Mouse (Mus musculus) lung, embryonic 15.5 days (tissue): ENCODE measurements around the gene Nectin1. TPM values are rescaled to one million over a fixed set of nuclear protein-coding genes. Genes with fewer than 3 reads are reported as not detected.

ENCODE experiments used
- ATAC-seq: fragments of 200-750 bp; cut with Nextera tagmentation; 2 replicates; pipeline ENCODE4 v1.8.0; 2017; ENCODE audit warnings: moderate number of reproducible peaks, borderline replicate concordance; ENCODE audit not compliant: low FRiP score, low TSS enrichment; ENCODE audit errors: extremely low read depth
- H3K27ac ChIP-seq: fragments of 300-500 bp; sonication (generic); 2 replicates; pipeline ENCODE4 v1.5.1; 2015; ENCODE audit warnings: moderate library complexity, mild to moderate bottlenecking, inconsistent platforms
- H3K27me3 ChIP-seq: fragments of 300-500 bp; sonication (generic); 2 replicates; pipeline ENCODE4 v1.6.1; 2015; ENCODE audit warnings: inconsistent platforms
- H3K36me3 ChIP-seq: fragments of 300-500 bp; sonication (generic); 2 replicates; pipeline ENCODE4 v1.6.1; 2015; ENCODE audit warnings: inconsistent platforms
- H3K4me1 ChIP-seq: fragments of 300-500 bp; sonication (generic); 2 replicates; pipeline ENCODE4 v1.6.1; 2015; ENCODE audit warnings: inconsistent platforms
- H3K4me2 ChIP-seq: fragments of 300-500 bp; sonication (generic); 2 replicates; pipeline ENCODE4 v1.6.1; 2015; ENCODE audit warnings: inconsistent platforms, mild to moderate bottlenecking, moderate library complexity
- H3K4me3 ChIP-seq: fragments of 300-500 bp; sonication (generic); 2 replicates; pipeline ENCODE4 v1.5.1; 2015; ENCODE audit warnings: mild to moderate bottlenecking, inconsistent platforms
- H3K9ac ChIP-seq: fragments of 300-500 bp; sonication (generic); 2 replicates; pipeline ENCODE4 v1.6.1; 2015; ENCODE audit warnings: inconsistent platforms
- H3K9me3 ChIP-seq: fragments of 300-500 bp; sonication (generic); 2 replicates; pipeline ENCODE4 v1.6.1; 2016; ENCODE audit warnings: inconsistent platforms
- WGBS: fragments of 180-500 bp; shearing (Covaris S2); methylation state at CpG from one replicate; pipeline ENCODE4 v1.1.7; 2015; 5-methylcytosine and 5-hydroxymethylcytosine counted together
- polyA plus RNA-seq: library from polyadenylated mRNA; unstranded; fragments of >200 nt; fragmentation: Nextera tagmentation; extraction: Ambion mirVana; gene quantifications from 2 replicates; pipeline ENCODE4 v1.2.1, GENCODE M21; 2015

Nectin1 gene
- polyA plus RNA-seq, 1 experiment from 2014 or later, result 5.5 TPM

DNA sequence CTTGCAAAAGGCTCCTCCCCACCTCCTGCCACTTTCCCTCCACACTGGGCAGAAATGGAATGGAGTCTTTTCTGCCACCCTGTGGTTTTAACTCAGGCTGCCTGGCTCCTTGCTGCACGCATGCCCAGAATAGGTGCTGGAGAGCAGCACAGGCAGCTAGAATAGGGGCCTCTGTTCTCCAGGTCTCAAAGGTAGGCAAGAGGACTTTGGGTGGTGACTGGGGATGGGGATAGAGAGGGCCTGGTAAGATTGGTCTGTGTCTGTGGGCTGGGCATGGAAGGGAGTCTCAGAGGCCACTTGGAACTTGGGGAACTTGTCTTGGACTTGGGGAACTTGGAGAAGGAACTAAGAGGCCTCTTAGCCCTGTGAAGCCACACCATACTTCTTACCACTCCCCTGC is 27.3 kb downstream of the Nectin1 start:
- Histone ChIP-seq H3K4me3 (no peak overlapping the region), H3K9ac (no peak overlapping the region), H3K4me2 (no peak overlapping the region), H3K4me1 (no peaks in the 10 kb centered on the region), H3K27ac (no peak overlapping the region), H3K9me3 (no peaks in the 10 kb centered on the region), H3K36me3 (no peaks in the 10 kb centered on the region), H3K27me3 (no peaks in the 10 kb centered on the region)
- 92% methylated on average over 1 of the region's 1 CpGs for WGBS
- no peak for ATAC-seq

DNA sequence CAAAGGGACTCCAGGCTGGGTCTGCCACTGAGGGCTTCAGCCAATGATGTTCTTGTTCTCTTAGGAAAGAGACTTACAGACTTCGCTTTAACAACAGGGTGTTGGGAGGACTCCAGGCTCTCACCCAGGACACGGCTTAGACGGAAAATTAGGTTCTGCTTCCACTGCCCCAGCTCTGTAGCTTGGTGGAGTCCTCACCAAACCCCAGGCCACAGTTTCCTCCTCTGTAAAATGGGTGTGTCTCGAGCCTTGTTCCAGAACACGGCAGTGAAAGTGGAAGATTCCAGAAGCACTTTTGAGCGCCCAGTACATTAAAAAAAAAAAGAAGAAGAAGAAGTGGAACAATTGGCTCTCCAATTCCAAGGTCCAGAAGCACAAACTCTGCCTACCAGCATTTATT is 28.7 kb downstream of the Nectin1 start:
- WGBS, result 81% methylated on average over 6 of the region's 6 CpGs
- H3K27me3 ChIP-seq, result no peaks in the 10 kb centered on the region
- no peak for ATAC-seq

DNA sequence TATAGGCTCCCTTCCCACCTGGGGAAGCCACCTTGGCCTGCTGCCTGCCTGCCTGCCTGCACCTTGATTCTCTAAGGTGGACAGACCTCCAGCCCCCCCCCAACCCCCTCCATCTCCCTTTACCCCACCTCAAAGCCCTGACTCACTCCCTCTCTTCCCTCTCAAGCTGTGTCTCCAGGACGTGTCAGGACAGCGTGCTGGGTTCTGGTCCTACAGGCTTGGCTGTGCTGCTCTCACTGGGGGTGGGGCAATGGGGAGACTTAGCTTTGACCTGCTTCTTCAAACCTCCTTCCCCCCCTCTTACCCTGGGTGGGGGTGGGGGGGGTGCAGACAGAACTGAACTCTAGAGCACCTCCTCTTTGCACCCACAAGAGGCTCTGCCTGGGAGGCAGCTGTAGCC is 29.7 kb downstream of the Nectin1 start:
- H3K9ac ChIP-seq, result no peak overlapping the region
- no peak overlapping the region for H3K4me3 ChIP-seq
- no peaks in the 10 kb centered on the region for H3K9me3 ChIP-seq
- no peak for ATAC-seq
- no peaks in the 10 kb centered on the region for H3K27me3 ChIP-seq
- no peak overlapping the region for H3K4me2 ChIP-seq
- 59% methylated on average over 2 of the region's 2 CpGs for WGBS
- no peaks in the 10 kb centered on the region for H3K4me1 ChIP-seq
- no peaks in the 10 kb centered on the region for H3K36me3 ChIP-seq
- no peak overlapping the region for H3K27ac ChIP-seq

More for the DNA sequence above, 28.7 kb downstream of the Nectin1 start:
- Histone ChIP-seq H3K27ac (no peak overlapping the region), H3K36me3 (no peaks in the 10 kb centered on the region), H3K4me2 (no peak overlapping the region), H3K4me3 (no peak overlapping the region), H3K4me1 (no peaks in the 10 kb centered on the region), H3K9me3 (no peaks in the 10 kb centered on the region), H3K9ac (no peak overlapping the region)

DNA sequence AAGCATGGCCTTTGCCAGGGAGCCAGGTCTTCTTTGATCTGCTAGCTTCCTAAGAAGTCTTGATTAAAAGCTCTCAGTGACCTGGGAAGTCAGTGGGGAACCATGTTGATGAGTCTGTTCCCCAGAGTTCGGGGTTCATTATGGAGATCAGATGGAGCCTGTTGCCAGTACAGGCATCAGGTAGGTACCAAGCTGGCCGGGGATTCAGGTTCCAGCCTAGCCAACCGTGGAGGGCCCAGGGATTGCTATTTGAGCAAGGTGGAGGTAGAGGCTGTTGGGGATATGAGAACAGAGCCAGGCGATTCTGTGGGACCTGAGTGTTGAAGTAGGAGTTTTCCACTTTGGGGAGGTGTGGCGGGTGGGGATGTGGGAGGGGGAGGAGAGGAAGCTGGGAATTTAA is 30.6 kb downstream of the Nectin1 start:
- no peak overlapping the region for H3K4me3 ChIP-seq
- WGBS, result 76% methylated on average over 5 of the region's 5 CpGs
- no peak overlapping the region for H3K9ac ChIP-seq
- no peaks in the 10 kb centered on the region for H3K36me3 ChIP-seq
- no peaks in the 10 kb centered on the region for H3K27me3 ChIP-seq
- H3K9me3 ChIP-seq, result no peaks in the 10 kb centered on the region
- no peak overlapping the region for H3K27ac ChIP-seq
- H3K4me2 ChIP-seq, result no peak overlapping the region
- H3K4me1 ChIP-seq, result no peaks in the 10 kb centered on the region
- ATAC-seq, result no peak

DNA sequence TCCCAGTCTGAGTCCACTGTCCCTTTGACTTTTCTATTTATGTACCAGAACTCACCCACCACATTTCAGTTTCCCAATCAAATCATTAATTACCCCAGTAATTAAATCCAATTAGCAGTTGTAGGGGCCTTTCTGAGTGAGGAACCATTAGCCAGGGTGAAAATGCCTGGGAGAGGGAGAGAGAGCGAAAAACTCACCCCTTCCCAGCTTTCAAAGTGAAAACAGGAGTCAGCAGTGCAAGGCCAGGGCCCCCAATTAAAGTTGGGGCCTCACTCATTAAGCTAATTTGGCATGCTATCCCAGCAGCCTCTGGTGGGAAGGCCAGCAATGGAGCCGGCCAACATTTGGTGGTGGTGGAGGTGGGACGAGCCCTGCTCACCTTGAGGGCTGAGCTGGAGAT is 32.4 kb downstream of the Nectin1 start:
- no peak overlapping the region for H3K4me3 ChIP-seq
- 79% methylated on average over 3 of the region's 3 CpGs for WGBS

DNA sequence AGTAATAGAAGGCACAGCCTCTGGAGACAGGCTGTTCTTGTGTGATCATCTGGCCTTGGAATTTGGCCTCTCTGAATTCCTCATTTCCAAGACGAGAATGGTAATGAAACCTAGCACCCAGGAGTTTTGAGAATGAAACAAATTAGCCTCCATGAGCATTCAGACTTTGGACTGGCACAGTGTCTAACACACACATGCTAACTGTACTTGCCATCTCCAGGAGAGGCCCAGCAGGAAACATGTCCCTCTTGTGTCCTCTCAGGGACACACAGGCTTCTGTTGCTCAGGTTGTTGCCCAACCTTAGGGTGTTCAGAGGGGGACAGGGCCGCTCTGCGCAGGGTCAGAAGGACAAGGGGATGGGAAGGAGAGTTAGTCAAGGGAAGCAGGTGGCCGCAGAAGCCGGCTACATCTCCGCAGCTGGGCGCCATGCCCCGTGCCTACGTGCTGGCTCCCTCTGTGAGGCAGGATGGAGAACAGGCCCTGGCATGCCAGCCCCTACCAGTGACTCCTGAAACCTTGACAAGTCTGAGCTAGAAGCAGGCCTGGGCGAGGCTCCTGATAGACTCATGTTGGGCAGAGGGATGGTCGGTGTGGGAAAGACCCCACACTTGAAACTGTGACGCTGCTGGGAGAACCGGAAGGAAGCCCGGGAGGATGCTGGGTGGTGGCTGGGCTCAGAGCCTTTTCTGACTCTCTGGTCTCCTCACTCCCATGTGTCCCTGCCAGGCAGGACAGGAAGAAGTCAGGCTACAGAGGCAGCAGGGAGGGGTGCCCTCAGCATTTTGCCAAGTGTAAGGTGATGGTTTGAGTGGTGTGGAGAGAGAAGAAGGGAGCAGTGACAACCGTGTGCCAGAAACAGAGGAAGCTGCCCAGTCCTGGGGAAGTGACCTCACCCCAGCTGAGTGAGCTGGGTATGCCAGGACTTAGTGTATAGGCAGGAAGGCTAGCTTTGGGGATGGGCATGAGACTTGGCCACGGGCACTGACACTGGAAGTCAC is 33.9 kb downstream of the Nectin1 start:
- no peaks in the 10 kb centered on the region for H3K9me3 ChIP-seq
- H3K4me1 ChIP-seq, result no peaks in the 10 kb centered on the region
- 71% methylated on average over 16 of the region's 16 CpGs for whole genome bisulfite sequencing
- ATAC-seq, result no peak
- H3K9ac ChIP-seq, result no peak overlapping the region
- no peak overlapping the region for H3K4me2 ChIP-seq
- no peak overlapping the region for H3K4me3 ChIP-seq
- no peaks in the 10 kb centered on the region for H3K36me3 ChIP-seq
- no peak overlapping the region for H3K27ac ChIP-seq
- H3K27me3 ChIP-seq, result no peaks in the 10 kb centered on the region

More for the DNA sequence above, 32.4 kb downstream of the Nectin1 start:
- Histone ChIP-seq H3K9ac (no peak overlapping the region), H3K36me3 (no peaks in the 10 kb centered on the region), H3K27me3 (no peaks in the 10 kb centered on the region), H3K4me1 (no peaks in the 10 kb centered on the region), H3K4me2 (no peak overlapping the region), H3K9me3 (no peaks in the 10 kb centered on the region), H3K27ac (no peak overlapping the region)
- ATAC-seq, result no peak

DNA sequence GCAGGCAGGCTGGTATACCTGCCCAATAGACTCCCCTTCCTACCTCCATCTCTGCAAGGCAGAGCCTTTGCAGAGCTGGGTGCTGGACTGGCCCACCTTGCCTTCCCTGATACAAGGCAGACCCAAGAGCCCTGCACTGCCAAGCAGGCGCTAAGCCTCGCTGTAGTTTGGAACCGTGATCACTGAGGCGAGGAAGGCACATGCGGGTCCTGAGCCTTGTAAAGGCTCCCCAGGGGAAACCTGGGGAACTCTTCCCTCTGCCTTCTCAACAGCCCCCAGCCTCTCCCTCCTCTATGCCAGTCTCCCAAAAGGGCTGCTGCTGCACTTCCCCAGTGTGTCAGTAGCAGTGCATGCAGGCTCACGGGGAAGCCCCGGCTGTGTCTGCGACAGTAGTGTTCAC is 37.1 kb downstream of the Nectin1 start:
- no peak for ATAC-seq
- H3K4me2 ChIP-seq, result no peak overlapping the region
- H3K9ac ChIP-seq, result no peak overlapping the region
- no peaks in the 10 kb centered on the region for H3K9me3 ChIP-seq
- H3K4me1 ChIP-seq, result 0 out of 2 replicates have a peak, but pooled peaks cover 3% of the 10 kb centered on the region
- H3K36me3 ChIP-seq, result no peaks in the 10 kb centered on the region
- 61% methylated on average over 8 of the region's 8 CpGs for WGBS
- H3K27ac ChIP-seq, result no peak overlapping the region
- H3K4me3 ChIP-seq, result no peak overlapping the region
- no peaks in the 10 kb centered on the region for H3K27me3 ChIP-seq

DNA sequence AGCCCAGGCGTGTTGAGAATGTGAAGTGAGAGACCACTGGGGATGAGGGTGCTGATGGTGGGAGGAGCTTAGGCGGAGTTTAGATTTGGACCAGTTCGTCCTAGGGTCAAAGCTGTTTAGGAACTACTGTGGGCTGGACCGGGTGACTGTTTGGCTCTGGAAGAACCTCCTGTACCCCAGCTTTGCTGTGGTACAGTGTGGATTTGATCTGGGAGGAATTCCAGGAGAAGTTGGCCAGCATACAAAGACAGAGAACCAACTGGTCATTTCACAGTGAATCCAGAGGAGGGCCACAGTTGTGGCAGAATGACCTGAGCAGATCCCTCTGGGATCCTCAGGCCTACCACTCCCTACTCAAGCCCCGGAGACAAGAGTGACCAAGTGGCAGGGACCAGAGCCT is 38.6 kb downstream of the Nectin1 start:
- WGBS, result 49% methylated on average over 5 of the region's 5 CpGs
- Histone ChIP-seq H3K9me3 (no peaks in the 10 kb centered on the region), H3K9ac (no peak overlapping the region), H3K4me2 (no peak overlapping the region), H3K4me1 (peaks cover 6% of the 10 kb centered on the region), H3K27me3 (no peaks in the 10 kb centered on the region), H3K27ac (no peak overlapping the region), H3K36me3 (no peaks in the 10 kb centered on the region), H3K4me3 (no peak overlapping the region)
- ATAC-seq, result no peak

DNA sequence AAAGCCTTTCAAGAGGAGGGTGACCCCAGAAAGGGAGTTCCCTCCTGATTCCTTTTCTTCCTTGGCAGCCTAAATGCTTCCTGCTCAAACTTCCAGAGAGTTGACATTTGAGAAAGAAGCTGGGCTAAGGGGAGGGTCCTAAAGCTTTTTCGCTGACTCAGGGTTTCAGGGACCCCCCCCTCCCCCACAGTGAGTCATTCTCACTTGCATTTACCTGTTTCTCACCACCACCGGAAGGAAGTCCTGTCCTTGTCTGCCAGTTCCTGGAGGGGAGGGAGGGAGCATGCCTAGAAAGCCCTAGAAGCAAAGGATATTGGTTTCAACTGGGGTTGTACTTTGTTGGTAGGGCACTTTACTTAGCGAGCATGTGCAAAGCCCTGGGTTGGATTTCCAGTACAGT is 40.2 kb downstream of the Nectin1 start:
- H3K9ac ChIP-seq, result no peak overlapping the region
- H3K9me3 ChIP-seq, result no peaks in the 10 kb centered on the region
- no peak overlapping the region for H3K4me2 ChIP-seq
- no peaks in the 10 kb centered on the region for H3K27me3 ChIP-seq
- WGBS, result 38% methylated on average over 3 of the region's 3 CpGs
- H3K27ac ChIP-seq, result no peak overlapping the region
- H3K4me3 ChIP-seq, result no peak overlapping the region
- H3K36me3 ChIP-seq, result no peaks in the 10 kb centered on the region
- peaks cover 12% of the 10 kb centered on the region for H3K4me1 ChIP-seq
- no peak for ATAC-seq

DNA sequence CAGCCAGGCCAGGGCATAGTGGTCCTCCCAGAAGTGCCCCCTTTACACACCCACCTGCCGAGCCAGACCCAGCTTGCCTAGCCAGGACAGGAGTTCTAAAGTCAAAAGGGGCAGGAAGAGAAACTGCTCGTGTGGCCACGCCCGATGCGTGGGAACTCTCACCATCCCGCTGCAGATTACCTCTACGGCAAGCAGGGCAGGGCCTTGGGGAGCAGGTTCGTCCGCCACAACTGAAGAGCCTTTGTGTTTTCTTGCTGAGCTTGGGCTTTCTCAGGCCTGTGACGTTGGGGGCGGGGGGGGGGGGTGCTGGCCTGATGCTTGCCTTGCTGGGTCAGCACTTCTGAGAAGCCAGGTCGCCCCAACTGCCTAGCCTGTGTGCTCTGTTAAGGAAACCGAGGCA is 41.1 kb downstream of the Nectin1 start:
- Histone ChIP-seq H3K9ac (no peak overlapping the region), H3K4me3 (no peak overlapping the region), H3K27me3 (no peaks in the 10 kb centered on the region), H3K9me3 (no peaks in the 10 kb centered on the region), H3K4me1 (peaks cover 12% of the 10 kb centered on the region), H3K27ac (no peak overlapping the region), H3K36me3 (no peaks in the 10 kb centered on the region), H3K4me2 (no peak overlapping the region)
- 55% methylated on average over 13 of the region's 13 CpGs for WGBS
- ATAC-seq, result no peak

DNA sequence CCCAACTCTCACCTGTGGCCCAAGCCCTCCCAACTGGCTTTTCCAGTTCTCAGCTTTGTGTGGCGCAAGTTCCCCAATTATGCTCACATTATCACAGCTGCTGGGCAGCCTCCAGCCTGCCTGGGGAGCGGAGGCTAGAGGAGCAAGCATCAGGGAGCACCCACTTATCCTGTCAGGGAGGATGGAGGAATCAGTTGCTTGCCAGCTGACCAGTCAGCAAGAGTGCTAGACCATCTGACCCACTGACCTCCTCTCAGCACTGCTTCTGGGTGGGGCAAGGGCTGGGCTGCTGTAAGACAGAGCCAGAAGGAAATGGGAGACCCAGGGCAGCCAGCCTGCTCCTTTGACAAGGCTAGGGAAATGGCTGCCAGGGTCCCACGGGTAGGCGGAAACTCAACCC is 43.8 kb downstream of the Nectin1 start:
- Histone ChIP-seq H3K4me2 (no peak overlapping the region), H3K4me3 (no peak overlapping the region), H3K27ac (no peak overlapping the region; the same call in 1 of the 2 replicates), H3K36me3 (no peaks in the 10 kb centered on the region), H3K9me3 (no peaks in the 10 kb centered on the region), H3K4me1 (peaks cover 12% of the 10 kb centered on the region), H3K27me3 (no peaks in the 10 kb centered on the region), H3K9ac (no peak overlapping the region)
- no peak for ATAC-seq
- WGBS, result 32% methylated on average over 4 of the region's 4 CpGs

DNA sequence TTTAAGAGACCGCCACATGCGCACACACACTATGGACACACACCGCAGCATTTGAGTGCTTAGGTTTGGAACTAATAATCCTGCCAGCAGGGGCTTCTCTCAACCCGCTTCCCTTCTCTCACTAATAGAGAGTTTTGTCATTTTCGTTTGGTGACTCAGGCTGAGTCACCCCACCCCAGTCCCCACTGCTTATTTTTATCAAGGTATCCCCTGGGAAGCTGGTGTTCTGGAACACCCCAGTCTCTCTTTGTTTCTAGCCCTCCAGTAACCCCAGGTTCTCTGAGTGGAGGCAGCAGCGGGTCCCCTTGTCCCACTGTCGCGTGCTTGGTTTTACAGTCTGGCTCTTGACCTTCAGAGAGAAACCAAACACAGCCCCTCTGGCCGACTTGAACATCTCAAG is 48.9 kb downstream of the Nectin1 start:
- WGBS, result 79% methylated on average over 9 of the region's 9 CpGs
- ATAC-seq, result no peak
- H3K27ac ChIP-seq, result no peak overlapping the region

More for the DNA sequence above, 48.9 kb downstream of the Nectin1 start:
- Histone ChIP-seq H3K4me2 (no peak overlapping the region), H3K36me3 (peaks cover 15% of the 10 kb centered on the region), H3K4me3 (no peak overlapping the region), H3K9me3 (no peaks in the 10 kb centered on the region), H3K27me3 (no peaks in the 10 kb centered on the region), H3K9ac (no peak overlapping the region), H3K4me1 (peaks cover 3% of the 10 kb centered on the region)
